Mouse (Mus musculus): ENCODE results near the gene Crmp1. TPM values are rescaled to one million over a fixed set of nuclear protein-coding genes. Genes with fewer than 3 reads are reported as not detected.

Gene Crmp1
- polyA plus RNA-seq, 1 experiment from 2014 or later = 11.4 TPM

DNA sequence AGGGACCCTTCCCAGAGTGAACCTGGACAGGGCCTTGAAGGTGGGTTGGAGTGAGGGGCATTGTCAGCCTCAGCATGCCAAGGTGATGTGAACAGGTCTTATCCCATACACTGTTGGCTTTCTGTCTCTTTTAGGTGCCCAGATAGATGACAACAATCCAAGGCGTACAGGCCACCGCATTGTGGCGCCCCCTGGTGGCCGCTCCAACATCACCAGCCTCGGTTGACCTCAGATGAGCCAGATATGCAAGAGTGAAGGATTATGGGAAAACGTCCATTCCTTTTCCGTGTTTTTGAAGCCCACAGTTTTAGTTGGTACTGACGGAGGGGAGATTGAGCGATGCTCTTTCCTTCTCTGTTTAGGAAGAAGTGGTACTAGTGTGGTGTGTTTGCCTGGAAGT, 49.2 kb downstream of the Crmp1 start:
- H3K27me3 ChIP-seq (replicated peaks; ENCODE audit: control insufficient read depth, insufficient read depth, low read length) = no peaks in the 10 kb centered on the region
- H3K36me3 ChIP-seq (ENCODE audit: control insufficient read depth, insufficient read depth) = no peaks in the 10 kb centered on the region
- WGBS = 59% methylated on average over 9 of the region's 9 CpGs
- H3K27ac ChIP-seq (ENCODE audit: low read depth, low read length) = no peak overlapping the region
- no peak for ATAC-seq
- H3K4me2 ChIP-seq (replicated peaks; ENCODE audit: low read depth) = no peak overlapping the region
- H3K9ac ChIP-seq (ENCODE audit: low read depth, low read length) = no peak overlapping the region
- H3K9me3 ChIP-seq (ENCODE audit: control insufficient read depth) = no peaks in the 10 kb centered on the region
- peak; percentile 63 for TF ChIP-seq CTCF (IDR thresholded peaks at IDR 0.05; ENCODE audit: low read depth)
- no peak overlapping the region for H3K4me3 ChIP-seq (ENCODE audit: low read depth, low read length)
- H3K4me1 ChIP-seq (replicated peaks; ENCODE audit: control insufficient read depth, insufficient read depth, low read length) = no peaks in the 10 kb centered on the region

DNA sequence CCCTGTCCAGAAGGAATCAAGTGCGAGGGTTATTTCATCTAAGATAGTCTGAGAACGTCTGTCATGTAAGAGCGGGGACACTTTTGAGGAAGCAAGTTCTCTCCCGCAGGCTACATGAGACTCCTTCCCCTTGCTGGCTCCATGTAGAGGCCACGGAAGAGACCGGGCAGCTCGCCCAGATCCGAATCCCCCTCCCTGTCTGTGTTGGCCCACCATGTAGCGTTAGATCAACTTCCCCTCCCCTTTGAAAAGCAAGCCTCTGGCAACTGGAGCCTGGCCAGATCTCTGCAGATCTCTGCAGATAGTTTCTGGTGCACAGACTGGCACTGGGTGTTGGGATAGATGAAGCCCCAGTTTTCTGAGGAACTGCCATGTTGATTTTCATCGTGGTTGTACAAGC, 55.0 kb downstream of the Crmp1 start:
- WGBS = 68% methylated on average over 10 of the region's 10 CpGs
- Histone ChIP-seq H3K27ac (ENCODE audit: low read depth, low read length) (no peak overlapping the region), H3K9me3 (ENCODE audit: control insufficient read depth) (no peaks in the 10 kb centered on the region), H3K9ac (ENCODE audit: low read depth, low read length) (no peak overlapping the region), H3K4me1 (replicated peaks; ENCODE audit: control insufficient read depth, insufficient read depth, low read length) (no peaks in the 10 kb centered on the region), H3K4me3 (ENCODE audit: low read depth, low read length) (no peak overlapping the region), H3K27me3 (replicated peaks; ENCODE audit: control insufficient read depth, insufficient read depth, low read length) (no peaks in the 10 kb centered on the region), H3K4me2 (replicated peaks; ENCODE audit: low read depth) (no peak overlapping the region), H3K36me3 (ENCODE audit: control insufficient read depth, insufficient read depth) (no peaks in the 10 kb centered on the region)
- ATAC-seq = no peak
- no peak for TF ChIP-seq CTCF (IDR thresholded peaks at IDR 0.05; ENCODE audit: low read depth)

DNA sequence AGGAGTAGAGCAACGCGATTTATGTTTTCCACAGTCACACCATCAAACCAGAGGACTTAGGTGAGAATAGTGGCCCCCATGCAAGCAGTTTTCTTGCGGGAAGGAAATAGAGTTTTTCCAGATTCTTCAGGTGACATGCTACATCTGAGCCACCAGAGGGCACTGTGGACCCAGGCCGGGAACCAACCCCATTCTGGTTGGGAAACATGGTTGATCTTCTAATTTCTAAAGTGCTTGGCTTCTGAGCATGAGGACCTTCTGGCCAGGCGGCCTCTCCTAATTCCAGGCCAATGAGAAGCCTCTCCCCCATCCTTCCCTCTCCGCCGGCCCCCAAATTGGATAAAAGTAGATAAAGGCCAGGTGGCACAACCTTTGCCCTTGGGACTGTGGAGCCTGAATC, 56.6 kb downstream of the Crmp1 start:
- Histone ChIP-seq H3K9me3 (ENCODE audit: control insufficient read depth) (no peaks in the 10 kb centered on the region), H3K36me3 (ENCODE audit: control insufficient read depth, insufficient read depth) (no peaks in the 10 kb centered on the region), H3K4me2 (replicated peaks; ENCODE audit: low read depth) (no peak overlapping the region), H3K27ac (ENCODE audit: low read depth, low read length) (no peak overlapping the region), H3K4me1 (replicated peaks; ENCODE audit: control insufficient read depth, insufficient read depth, low read length) (no peaks in the 10 kb centered on the region), H3K27me3 (replicated peaks; ENCODE audit: control insufficient read depth, insufficient read depth, low read length) (no peaks in the 10 kb centered on the region), H3K4me3 (ENCODE audit: low read depth, low read length) (no peak overlapping the region), H3K9ac (ENCODE audit: low read depth, low read length) (no peak overlapping the region)
- 19% methylated on average over 7 of the region's 7 CpGs for WGBS
- no peak for ATAC-seq
- peak; percentile 91 for TF ChIP-seq CTCF (IDR thresholded peaks at IDR 0.05; ENCODE audit: low read depth)

- 88% methylated on average over 9 of the region's 9 CpGs for WGBS
- H3K36me3 ChIP-seq (ENCODE audit: control insufficient read depth, insufficient read depth) = no peaks in the 10 kb centered on the region; the same call in 1 of the 2 replicates
- H3K4me2 ChIP-seq (replicated peaks; ENCODE audit: low read depth) = no peak overlapping the region
- H3K4me1 ChIP-seq (replicated peaks; ENCODE audit: control insufficient read depth, insufficient read depth, low read length) = no peaks in the 10 kb centered on the region
- ATAC-seq = no peak
- no peak overlapping the region for H3K9ac ChIP-seq (ENCODE audit: low read depth, low read length)
- H3K4me3 ChIP-seq (ENCODE audit: low read depth, low read length) = no peak overlapping the region
- no peaks in the 10 kb centered on the region for H3K9me3 ChIP-seq (ENCODE audit: control insufficient read depth)
- TF ChIP-seq CTCF (IDR thresholded peaks at IDR 0.05; ENCODE audit: low read depth) = no peak
- H3K27me3 ChIP-seq (replicated peaks; ENCODE audit: control insufficient read depth, insufficient read depth, low read length) = no peaks in the 10 kb centered on the region
- H3K27ac ChIP-seq (ENCODE audit: low read depth, low read length) = no peak overlapping the region
Measured at GRCm38 (mm10) chr5:37310026-37310425, 68.3 kb downstream of the Crmp1 start.

DNA sequence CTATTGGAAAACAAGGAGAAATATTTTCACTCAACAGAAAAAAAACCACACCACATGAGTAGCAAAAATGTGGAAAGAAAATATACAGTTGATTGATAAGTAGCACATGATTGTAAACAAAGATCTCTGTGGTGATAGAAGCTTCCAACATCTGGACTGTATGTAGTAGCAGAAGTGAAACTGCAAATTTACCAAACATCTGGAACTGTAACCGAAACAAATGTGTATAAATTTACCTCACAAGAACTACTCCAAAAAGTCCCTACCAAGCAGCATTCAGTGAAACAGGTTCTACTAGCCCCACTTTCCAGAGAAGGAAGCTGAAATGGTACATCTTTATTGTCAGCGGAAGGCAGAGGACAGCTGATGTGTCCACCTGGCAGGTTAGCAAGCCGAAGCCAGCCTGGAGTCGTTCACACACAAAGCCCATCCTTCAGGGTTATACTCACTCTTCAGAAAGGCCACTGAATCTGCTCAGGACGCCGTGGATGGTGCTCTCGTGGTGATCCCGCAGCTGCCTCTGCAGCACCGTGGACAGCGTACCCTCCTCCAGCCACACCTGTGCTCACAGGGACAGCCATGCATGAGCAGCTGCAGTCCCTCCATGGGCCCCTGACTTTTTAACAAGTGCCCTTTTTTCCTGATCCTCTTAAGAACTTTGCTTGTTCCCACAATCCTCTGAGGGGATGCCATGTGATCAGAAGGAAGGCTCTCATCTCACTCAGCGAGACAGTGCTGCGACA, 71.4 kb downstream of the Crmp1 start:
- 84% methylated on average over 12 of the region's 12 CpGs for WGBS
- no peak overlapping the region for H3K9ac ChIP-seq (ENCODE audit: low read depth, low read length)

DNA sequence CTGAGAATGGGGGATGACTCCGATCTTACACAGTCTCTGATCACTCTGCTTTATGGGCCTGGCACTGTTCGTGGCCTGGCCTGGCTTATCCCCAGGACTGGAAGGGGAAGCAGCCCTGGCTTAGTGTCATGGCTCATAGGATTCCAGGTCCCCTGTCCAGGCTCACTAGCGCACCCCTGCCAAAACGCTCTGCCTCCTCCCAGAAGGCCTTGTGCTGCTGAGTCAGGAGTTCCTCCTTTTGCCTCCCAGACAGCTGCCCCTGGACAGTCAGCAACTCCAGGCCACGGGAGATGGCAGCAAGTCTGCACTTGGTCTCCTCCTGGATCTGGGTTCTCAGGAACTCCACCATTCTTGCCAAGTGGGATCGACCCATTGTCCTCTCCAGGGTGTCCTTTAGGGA, 77.0 kb downstream of the Crmp1 start:
- H3K4me3 ChIP-seq (ENCODE audit: low read depth, low read length) = no peak overlapping the region
- H3K9me3 ChIP-seq (ENCODE audit: control insufficient read depth) = no peaks in the 10 kb centered on the region
- no peaks in the 10 kb centered on the region for H3K4me1 ChIP-seq (replicated peaks; ENCODE audit: control insufficient read depth, insufficient read depth, low read length)
- WGBS = 80% methylated on average over 6 of the region's 6 CpGs
- ATAC-seq = no peak
- TF ChIP-seq CTCF (IDR thresholded peaks at IDR 0.05; ENCODE audit: low read depth) = no peak
- H3K9ac ChIP-seq (ENCODE audit: low read depth, low read length) = no peak overlapping the region
- H3K36me3 ChIP-seq (ENCODE audit: control insufficient read depth, insufficient read depth) = no peaks in the 10 kb centered on the region; the same call in 1 of the 2 replicates
- H3K27me3 ChIP-seq (replicated peaks; ENCODE audit: control insufficient read depth, insufficient read depth, low read length) = no peaks in the 10 kb centered on the region
- no peak overlapping the region for H3K4me2 ChIP-seq (replicated peaks; ENCODE audit: low read depth)
- H3K27ac ChIP-seq (ENCODE audit: low read depth, low read length) = no peak overlapping the region

More for the DNA sequence above, 71.4 kb downstream of the Crmp1 start:
- no peaks in the 10 kb centered on the region for H3K4me1 ChIP-seq (replicated peaks; ENCODE audit: control insufficient read depth, insufficient read depth, low read length)
- H3K27ac ChIP-seq (ENCODE audit: low read depth, low read length) = no peak overlapping the region
- H3K9me3 ChIP-seq (ENCODE audit: control insufficient read depth) = no peaks in the 10 kb centered on the region
- H3K27me3 ChIP-seq (replicated peaks; ENCODE audit: control insufficient read depth, insufficient read depth, low read length) = no peaks in the 10 kb centered on the region
- no peak overlapping the region for H3K4me2 ChIP-seq (replicated peaks; ENCODE audit: low read depth)
- H3K36me3 ChIP-seq (ENCODE audit: control insufficient read depth, insufficient read depth) = no peaks in the 10 kb centered on the region; the same call in 1 of the 2 replicates
- no peak for ATAC-seq
- TF ChIP-seq CTCF (IDR thresholded peaks at IDR 0.05; ENCODE audit: low read depth) = no peak
- no peak overlapping the region for H3K4me3 ChIP-seq (ENCODE audit: low read depth, low read length)

Data from intestine, postnatal 0 days (tissue).